Mouse (Mus musculus): ENCODE data around the gene Prn. TPM values are rescaled to one million over a fixed set of nuclear protein-coding genes. Genes with fewer than 3 reads are reported as not detected.
A peak's percentile ranks its signal among the peaks of the same experiment; 100 is the strongest.

Gene Prn
- polyA plus RNA-seq, 1 experiment, result not detected

DNA sequence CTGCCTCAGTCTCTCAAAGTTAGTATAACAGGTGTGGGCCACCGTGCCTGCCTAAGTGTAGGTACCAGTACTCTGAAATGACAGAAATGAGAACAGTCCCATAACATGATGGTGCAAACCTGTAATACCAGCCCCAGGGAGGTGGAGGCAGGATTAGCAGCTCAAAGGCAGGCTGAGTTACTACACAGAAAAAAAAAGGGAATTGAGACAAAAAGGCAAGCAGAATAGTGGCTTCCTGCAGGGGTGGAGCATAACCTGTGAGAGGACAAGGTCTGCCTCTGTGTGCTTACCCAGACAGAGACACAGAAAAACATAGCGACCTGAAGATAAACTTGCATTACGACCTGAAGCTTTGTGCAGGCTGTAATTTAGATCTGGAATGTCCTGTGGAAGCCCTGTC, 66.9 kb downstream of the Prn start:
- TF ChIP-seq CTCF (IDR thresholded peaks at IDR 0.05; ENCODE audit: control insufficient read depth, insufficient read depth, low read length) (no peak), POLR2A (IDR thresholded peaks at IDR 0.05; ENCODE audit: borderline replicate concordance, control insufficient read depth, low read depth, low read length) (no peak)
- H3K4me3 ChIP-seq (replicated peaks; ENCODE audit: control insufficient read depth, low read depth, low read length), result no peak overlapping the region
- no peak overlapping the region for H3K27ac ChIP-seq (ENCODE audit: control insufficient read depth, insufficient read depth, low read depth, low read length, poor library complexity)
- H3K4me1 ChIP-seq (ENCODE audit: control insufficient read depth, insufficient read depth, low read length), result no peaks in the 10 kb centered on the region; the same call in 1 of the 2 replicates
- 57% methylated on average over 3 of the region's 3 CpGs for WGBS

GRCm38 (mm10) chr2:131980866-131981265, 71.1 kb downstream of the Prn start:
- WGBS, result 10% methylated on average over 9 of the region's 9 CpGs
- no peaks in the 10 kb centered on the region; the same call in 1 of the 2 replicates for H3K4me1 ChIP-seq (ENCODE audit: control insufficient read depth, insufficient read depth, low read length)
- no peak overlapping the region for H3K4me3 ChIP-seq (replicated peaks; ENCODE audit: control insufficient read depth, low read depth, low read length)
- no peak overlapping the region; the same call in 1 of the 2 replicates for H3K27ac ChIP-seq (ENCODE audit: control insufficient read depth, insufficient read depth, low read depth, low read length, poor library complexity)
- TF ChIP-seq CTCF (IDR thresholded peaks at IDR 0.05; ENCODE audit: control insufficient read depth, insufficient read depth, low read length), result no peak
- TF ChIP-seq POLR2A (IDR thresholded peaks at IDR 0.05; ENCODE audit: borderline replicate concordance, control insufficient read depth, low read depth, low read length), result no peak

DNA sequence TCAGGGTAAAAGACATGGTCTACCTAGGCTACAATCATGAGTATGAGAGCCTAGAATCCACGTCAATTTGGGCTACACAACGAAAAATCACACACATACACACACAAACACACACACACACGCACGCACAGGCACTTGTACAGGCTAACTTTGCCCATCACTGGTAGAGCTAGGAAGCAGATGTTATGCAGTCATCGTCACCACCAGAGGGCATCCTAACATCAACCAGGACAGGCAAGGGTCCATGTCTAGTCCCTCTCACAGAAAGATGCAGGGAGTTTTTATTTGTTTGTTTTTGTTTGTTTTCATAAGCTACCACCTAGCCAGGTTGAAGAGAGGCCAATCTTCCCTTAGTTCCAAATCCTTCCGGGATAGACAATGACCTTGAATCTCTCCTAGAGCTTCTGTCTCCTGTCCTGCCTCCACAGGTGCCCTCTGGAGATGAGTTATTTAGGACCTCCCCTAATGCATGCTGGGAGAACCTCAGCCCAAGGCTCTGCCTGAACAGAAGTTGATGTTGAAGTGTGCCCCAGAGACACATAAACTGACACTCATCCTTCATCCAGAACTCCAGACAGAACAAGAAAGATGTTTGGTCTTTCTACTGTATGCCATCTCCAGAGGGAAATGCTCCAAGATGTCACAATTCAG, 72.9 kb downstream of the Prn start:
- WGBS, result under 1% methylated on average over 6 of the region's 6 CpGs
- TF ChIP-seq POLR2A (IDR thresholded peaks at IDR 0.05; ENCODE audit: borderline replicate concordance, control insufficient read depth, low read depth, low read length), result no peak
- TF ChIP-seq CTCF (IDR thresholded peaks at IDR 0.05; ENCODE audit: control insufficient read depth, insufficient read depth, low read length), result peak; percentile 97
- H3K27ac ChIP-seq (ENCODE audit: control insufficient read depth, insufficient read depth, low read depth, low read length, poor library complexity), result no peak overlapping the region
- no peaks in the 10 kb centered on the region; the same call in 1 of the 2 replicates for H3K4me1 ChIP-seq (ENCODE audit: control insufficient read depth, insufficient read depth, low read length)
- H3K4me3 ChIP-seq (replicated peaks; ENCODE audit: control insufficient read depth, low read depth, low read length), result no peak overlapping the region

DNA sequence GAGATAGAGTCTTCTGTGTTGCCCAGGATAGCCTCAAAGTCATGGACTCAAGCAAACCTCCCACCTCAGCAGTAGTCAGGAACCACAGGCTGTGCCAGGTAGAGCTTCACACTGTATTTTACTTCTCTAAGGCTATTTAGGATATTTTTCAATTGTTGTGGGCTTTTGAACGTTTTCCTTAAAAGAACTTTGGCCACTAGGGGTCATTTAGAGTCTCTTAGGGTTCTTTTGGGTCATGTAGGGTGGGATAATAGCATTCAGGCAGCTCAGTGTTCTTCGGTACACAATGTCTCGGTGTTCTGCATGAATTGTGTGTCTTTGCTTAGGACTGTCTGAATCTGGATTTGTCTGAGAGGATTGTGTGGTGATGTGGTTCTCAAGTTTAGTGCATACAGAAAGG, 78.2 kb downstream of the Prn start:
- TF ChIP-seq POLR2A (IDR thresholded peaks at IDR 0.05; ENCODE audit: borderline replicate concordance, control insufficient read depth, low read depth, low read length), result no peak
- H3K4me3 ChIP-seq (replicated peaks; ENCODE audit: control insufficient read depth, low read depth, low read length), result no peak overlapping the region
- 29% methylated on average over 3 of the region's 3 CpGs for WGBS
- H3K4me1 ChIP-seq (ENCODE audit: control insufficient read depth, insufficient read depth, low read length), result no peaks in the 10 kb centered on the region; the same call in 1 of the 2 replicates
- no peak overlapping the region for H3K27ac ChIP-seq (ENCODE audit: control insufficient read depth, insufficient read depth, low read depth, low read length, poor library complexity)

DNA sequence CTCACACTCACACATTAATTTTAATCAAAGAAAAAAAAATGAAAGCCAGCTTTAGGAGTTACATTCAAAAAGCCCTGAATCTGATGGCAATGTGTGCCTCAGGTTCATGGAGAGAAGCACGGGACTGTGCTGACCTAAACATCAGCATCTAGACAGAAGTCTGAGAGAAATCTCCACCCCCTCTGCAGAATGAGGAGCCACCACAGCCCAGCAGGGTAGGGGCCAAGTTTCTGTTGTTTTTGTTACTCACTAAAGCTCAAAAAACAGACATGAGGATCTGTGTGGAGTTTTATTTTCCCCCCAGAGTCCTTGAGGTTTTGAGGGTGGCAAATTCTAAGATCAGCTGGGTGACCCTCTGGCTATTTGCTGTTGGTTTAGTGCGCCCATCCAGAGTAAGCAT, 78.8 kb downstream of the Prn start:
- Histone ChIP-seq H3K4me1 (ENCODE audit: control insufficient read depth, insufficient read depth, low read length) (peaks cover 4% of the 10 kb centered on the region; the same call in 1 of the 2 replicates), H3K27ac (ENCODE audit: control insufficient read depth, insufficient read depth, low read depth, low read length, poor library complexity) (no peak overlapping the region), H3K4me3 (replicated peaks; ENCODE audit: control insufficient read depth, low read depth, low read length) (no peak overlapping the region)
- WGBS, result 52% methylated on average over 2 of the region's 2 CpGs
- TF ChIP-seq POLR2A (IDR thresholded peaks at IDR 0.05; ENCODE audit: borderline replicate concordance, control insufficient read depth, low read depth, low read length), result no peak
- TF ChIP-seq CTCF (IDR thresholded peaks at IDR 0.05; ENCODE audit: control insufficient read depth, insufficient read depth, low read length), result no peak

DNA sequence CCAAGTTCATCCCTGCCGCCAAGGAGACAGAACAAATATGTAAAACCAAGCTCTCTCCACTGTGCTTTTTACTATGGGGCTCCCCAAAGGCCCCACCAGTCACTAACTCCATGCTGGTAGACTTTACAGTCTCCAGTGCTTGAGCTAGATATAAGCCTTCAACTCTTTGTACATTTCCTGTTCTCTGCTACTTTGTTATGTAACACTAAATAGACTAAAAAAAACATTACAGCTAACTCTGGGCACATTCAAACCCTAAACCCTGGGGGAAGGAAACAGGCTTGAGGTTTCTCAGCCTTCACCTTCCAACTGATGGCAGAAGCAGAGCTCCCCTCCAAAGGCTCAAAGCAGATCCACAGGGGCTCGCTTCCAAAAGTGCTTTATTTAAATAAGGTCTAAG, 82.7 kb downstream of the Prn start:
- WGBS, result 12% methylated on average over 2 of the region's 2 CpGs
- Histone ChIP-seq H3K27ac (ENCODE audit: control insufficient read depth, insufficient read depth, low read depth, low read length, poor library complexity) (peak overlapping the region; percentile 36), H3K4me3 (replicated peaks; ENCODE audit: control insufficient read depth, low read depth, low read length) (no peak overlapping the region), H3K4me1 (ENCODE audit: control insufficient read depth, insufficient read depth, low read length) (peaks cover 4% of the 10 kb centered on the region; the same call in 1 of the 2 replicates)
- TF ChIP-seq POLR2A (IDR thresholded peaks at IDR 0.05; ENCODE audit: borderline replicate concordance, control insufficient read depth, low read depth, low read length), result no peak

- Histone ChIP-seq H3K27ac (ENCODE audit: control insufficient read depth, insufficient read depth, low read depth, low read length, poor library complexity) (no peak overlapping the region), H3K4me1 (ENCODE audit: control insufficient read depth, insufficient read depth, low read length) (peaks cover 4% of the 10 kb centered on the region; the same call in 1 of the 2 replicates), H3K4me3 (replicated peaks; ENCODE audit: control insufficient read depth, low read depth, low read length) (no peak overlapping the region)
- TF ChIP-seq CTCF (IDR thresholded peaks at IDR 0.05; ENCODE audit: control insufficient read depth, insufficient read depth, low read length) (no peak), POLR2A (IDR thresholded peaks at IDR 0.05; ENCODE audit: borderline replicate concordance, control insufficient read depth, low read depth, low read length) (no peak)
- 80% methylated on average over 4 of the region's 4 CpGs for WGBS
Measured at GRCm38 (mm10) chr2:131993151-131993550, 83.4 kb downstream of the Prn start.

GRCm38 (mm10) chr2:131993563-131994088, 83.9 kb downstream of the Prn start:
- WGBS, result 71% methylated on average over 14 of the region's 14 CpGs
- Histone ChIP-seq H3K4me3 (replicated peaks; ENCODE audit: control insufficient read depth, low read depth, low read length) (no peak overlapping the region), H3K4me1 (ENCODE audit: control insufficient read depth, insufficient read depth, low read length) (peaks cover 4% of the 10 kb centered on the region; the same call in 1 of the 2 replicates), H3K27ac (ENCODE audit: control insufficient read depth, insufficient read depth, low read depth, low read length, poor library complexity) (no peak overlapping the region)
- TF ChIP-seq POLR2A (IDR thresholded peaks at IDR 0.05; ENCODE audit: borderline replicate concordance, control insufficient read depth, low read depth, low read length) (no peak), CTCF (IDR thresholded peaks at IDR 0.05; ENCODE audit: control insufficient read depth, insufficient read depth, low read length) (no peak)
